Mouse (Mus musculus): ENCODE data around the gene Oas1a. TPM values are rescaled to one million over a fixed set of nuclear protein-coding genes. Genes with fewer than 3 reads are reported as not detected.

Gene Oas1a
- polyA plus RNA-seq, 1 experiment from 2014 or later: 2.4 TPM

DNA sequence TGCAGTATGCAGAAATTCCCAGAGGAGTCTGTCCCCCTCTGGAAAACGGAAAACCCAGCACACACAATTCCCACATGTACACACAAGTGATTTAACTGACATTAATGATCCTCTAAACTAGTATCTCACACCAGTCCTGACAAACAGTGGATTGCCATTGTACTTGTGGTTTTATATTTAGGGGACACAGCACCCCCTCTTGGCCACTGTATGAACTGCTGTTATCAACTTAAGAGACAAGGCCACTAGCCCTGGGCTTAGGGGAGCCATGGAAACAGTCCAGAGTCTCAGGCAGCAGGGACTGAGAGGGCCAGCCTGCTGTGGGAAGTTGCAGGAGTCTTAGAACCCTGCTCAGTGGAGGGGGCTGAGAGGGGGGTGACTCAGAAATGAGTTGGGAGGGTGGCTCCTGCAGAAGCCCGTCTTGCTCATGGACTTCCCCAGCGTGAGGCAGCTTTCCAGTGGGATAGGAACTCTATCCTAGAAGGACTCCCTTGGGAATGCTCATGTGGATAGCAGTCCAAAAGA is 41.9 kb downstream of the Oas1a start:
- Histone ChIP-seq H3K9ac (no peak overlapping the region), H3K4me1 (peaks cover under 1% of the 10 kb centered on the region; the same call in 1 of the 2 replicates), H3K27ac (no peak overlapping the region), H3K27me3 (peaks cover 3% of the 10 kb centered on the region; the same call in 1 of the 2 replicates), H3K9me3 (replicated peaks) (no peaks in the 10 kb centered on the region), H3K4me3 (replicated peaks) (no peak overlapping the region), H3K4me2 (no peak overlapping the region), H3K36me3 (no peaks in the 10 kb centered on the region)
- ATAC-seq (replicated peaks; ENCODE audit: low FRiP score): no peak
- WGBS: 74% methylated on average over 3 of the region's 3 CpGs

DNA sequence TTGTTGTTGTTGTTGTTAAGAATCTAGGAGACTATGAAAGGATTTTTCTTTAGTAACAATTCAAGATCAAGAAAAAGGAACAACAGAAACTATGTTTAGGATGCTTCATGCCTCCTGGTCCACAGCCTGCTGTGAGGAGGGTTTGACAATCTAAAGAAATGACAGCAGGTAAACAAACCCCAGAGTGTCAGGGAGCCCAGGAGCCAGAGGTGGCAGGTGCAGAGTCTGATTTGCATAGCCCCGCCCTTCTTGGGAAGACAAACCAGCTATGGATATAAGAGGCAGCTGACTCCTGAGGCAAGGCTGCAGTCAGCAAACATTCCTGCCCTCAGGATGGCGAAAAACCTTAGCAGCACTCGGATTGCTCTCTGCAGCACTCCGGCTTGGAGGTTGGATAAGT is 46.2 kb downstream of the Oas1a start, which contains the start of gene Oas1h:
Gene Oas1h, plus strand, starts transcription at position 301 of the 400 bp plus-strand sequence.
- ATAC-seq (replicated peaks; ENCODE audit: low FRiP score): no peak

GRCm38 (mm10) chr5:120859241-120859640 is 48.1 kb downstream of the Oas1a start:
- no peak overlapping the region for H3K4me3 ChIP-seq (replicated peaks)
- H3K4me1 ChIP-seq: no peaks in the 10 kb centered on the region
- no peak for ATAC-seq (replicated peaks; ENCODE audit: low FRiP score)
- H3K36me3 ChIP-seq: no peaks in the 10 kb centered on the region
- 90% methylated on average over 2 of the region's 2 CpGs for WGBS
- H3K4me2 ChIP-seq: no peak overlapping the region
- H3K9ac ChIP-seq: no peak overlapping the region
- H3K9me3 ChIP-seq (replicated peaks): no peaks in the 10 kb centered on the region
- H3K27me3 ChIP-seq: no peaks in the 10 kb centered on the region
- no peak overlapping the region for H3K27ac ChIP-seq

More for the DNA sequence above, 46.2 kb downstream of the Oas1a start, which contains the start of gene Oas1h:
- H3K27me3 ChIP-seq: no peaks in the 10 kb centered on the region
- H3K4me3 ChIP-seq (replicated peaks): no peak within 1 kb of the TSS
- WGBS: 46% methylated on average over 4 of the region's 4 CpGs
- no peaks in the 10 kb centered on the region for H3K9me3 ChIP-seq (replicated peaks)
- no peak within 1 kb of the TSS for H3K4me2 ChIP-seq
- no peaks in the 10 kb centered on the region for H3K36me3 ChIP-seq
- no peak within 1 kb of the TSS for H3K27ac ChIP-seq
- no peaks in the 10 kb centered on the region for H3K4me1 ChIP-seq
- H3K9ac ChIP-seq: no peak within 1 kb of the TSS

GRCm38 (mm10) chr5:120849601-120850136 is 57.7 kb downstream of the Oas1a start:
- no peak for ATAC-seq (replicated peaks; ENCODE audit: low FRiP score)
- H3K4me3 ChIP-seq (replicated peaks): no peak overlapping the region
- H3K36me3 ChIP-seq: no peaks in the 10 kb centered on the region
- H3K9ac ChIP-seq: no peak overlapping the region
- H3K9me3 ChIP-seq (replicated peaks): no peaks in the 10 kb centered on the region
- H3K4me1 ChIP-seq: no peaks in the 10 kb centered on the region
- 66% methylated on average over 3 of the region's 3 CpGs for WGBS
- H3K27me3 ChIP-seq: no peaks in the 10 kb centered on the region
- H3K4me2 ChIP-seq: no peak overlapping the region
- no peak overlapping the region for H3K27ac ChIP-seq

DNA sequence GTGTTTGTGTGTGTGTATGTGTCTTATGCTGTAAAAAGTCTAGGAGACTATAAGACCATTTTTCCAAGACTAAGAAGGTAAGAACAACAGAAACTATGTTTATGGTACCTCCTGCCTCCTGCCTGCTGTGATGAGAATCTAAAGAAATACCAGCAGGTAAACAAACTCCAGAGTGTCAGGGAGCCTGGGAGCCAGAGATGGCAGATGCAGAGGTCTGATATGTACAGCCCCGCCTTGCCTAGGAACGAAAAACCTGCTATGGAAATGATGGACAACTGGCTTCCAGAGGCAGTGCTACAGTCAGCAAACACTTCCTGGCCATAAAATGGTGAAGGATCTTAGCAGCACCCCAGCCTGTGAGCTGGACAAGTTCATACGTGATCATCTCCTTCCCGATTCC is 60.3 kb downstream of the Oas1a start, which contains the start of gene Oas1f:
Gene Oas1f, plus strand, starts transcription at position 301 of the 400 bp plus-strand sequence.
- no peak within 1 kb of the TSS for H3K27ac ChIP-seq
- ATAC-seq (replicated peaks; ENCODE audit: low FRiP score): no peak
- H3K9ac ChIP-seq: no peak within 1 kb of the TSS
- WGBS: 68% methylated on average over 4 of the region's 4 CpGs
- no peaks in the 10 kb centered on the region for H3K4me1 ChIP-seq
- no peaks in the 10 kb centered on the region for H3K36me3 ChIP-seq
- no peaks in the 10 kb centered on the region for H3K27me3 ChIP-seq
- H3K4me2 ChIP-seq: no peak within 1 kb of the TSS
- no peak within 1 kb of the TSS for H3K4me3 ChIP-seq (replicated peaks)
- no peaks in the 10 kb centered on the region for H3K9me3 ChIP-seq (replicated peaks)

Small RNA genes within 50 kb of the gene (microRNA-seq; reads per million reads assigned to microRNA genes)
- not detected for gene Gm22907

Other genes with a start within 250 kb of the Oas1a start
- 7.5 and 8.5 TPM in 2 replicates for gene Dtx1, start 195.6 kb downstream of the Oas1a start, polyA plus RNA-seq (2015; fragmentation: Nextera tagmentation; extraction: Ambion mirVana)
- gene Oas2, start 157.7 kb downstream of the Oas1a start, polyA plus RNA-seq (2015; fragmentation: Nextera tagmentation; extraction: Ambion mirVana): 0.36 and 0.50 TPM in 2 replicates
- gene Oas3, start 129.9 kb downstream of the Oas1a start, polyA plus RNA-seq (2015; fragmentation: Nextera tagmentation; extraction: Ambion mirVana): 0.15 and 0.18 TPM in 2 replicates
- gene Oas1e, start 112.0 kb downstream of the Oas1a start, polyA plus RNA-seq (2015; fragmentation: Nextera tagmentation; extraction: Ambion mirVana): not detected in 2 replicates
- 0.27 and 0.49 TPM in 2 replicates for gene Oas1c, start 95.0 kb downstream of the Oas1a start, polyA plus RNA-seq (2015; fragmentation: Nextera tagmentation; extraction: Ambion mirVana)
- 0.10 TPM in 1 of 2 replicates, not detected in the other for gene Oas1f, start 60.2 kb downstream of the Oas1a start, polyA plus RNA-seq (2015; fragmentation: Nextera tagmentation; extraction: Ambion mirVana)
- gene Oas1h, start 46.1 kb downstream of the Oas1a start, polyA plus RNA-seq (2015; fragmentation: Nextera tagmentation; extraction: Ambion mirVana): not detected in 2 replicates
- 0.68 and 0.81 TPM in 2 replicates for gene Oas1g, start 19.9 kb downstream of the Oas1a start, polyA plus RNA-seq (2015; fragmentation: Nextera tagmentation; extraction: Ambion mirVana)
- gene Oas1d, start 7.0 kb upstream of the Oas1a start, polyA plus RNA-seq (2015; fragmentation: Nextera tagmentation; extraction: Ambion mirVana): not detected in 2 replicates
- 0.14 and 0.18 TPM in 2 replicates for gene Rph3a, start 102.6 kb upstream of the Oas1a start, polyA plus RNA-seq (2015; fragmentation: Nextera tagmentation; extraction: Ambion mirVana)